Comparison of ENCODE assay signal across 8 mouse cellular contexts in the genomic region with DNA sequence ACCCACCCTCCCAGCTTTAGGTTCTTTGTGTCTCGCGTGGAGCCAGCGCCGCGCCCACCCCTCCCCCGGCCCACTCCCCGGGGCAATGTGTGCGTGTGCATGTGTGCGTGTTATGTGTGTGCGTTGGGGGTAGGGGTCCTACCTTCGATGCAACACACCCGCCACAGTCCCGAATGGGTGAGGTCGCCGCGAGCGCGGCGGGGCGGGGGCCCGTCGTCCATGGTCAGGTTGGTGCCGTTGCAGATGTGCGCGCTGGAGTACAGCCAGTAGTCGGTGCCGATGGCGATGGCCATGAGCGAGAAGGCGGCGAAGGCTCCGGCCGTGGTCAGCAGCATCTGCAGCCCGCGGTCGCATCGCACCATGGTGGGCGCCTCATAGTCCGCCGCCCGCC. TPM values are rescaled to one million over a fixed set of nuclear protein-coding genes. Genes with fewer than 3 reads are reported as not detected.
DNase-seq lines count a peak whose midpoint lies in the region; ATAC-seq and TF ChIP-seq lines count a peak whose summit lies in the region.

No protein-coding gene starts in this region.

- H3K27me3 ChIP-seq in heart, postnatal 0 days (ENCODE audit: control insufficient read depth, insufficient read depth, low read length): peaks cover 87% of the 10 kb centered on the region
- peaks cover 81% of the 10 kb centered on the region for H3K27me3 ChIP-seq in liver, embryonic 11.5 days (replicated peaks; ENCODE audit: control insufficient read depth, insufficient read depth, low read length)
- peaks cover 4% of the 10 kb centered on the region for H3K27me3 ChIP-seq in stomach, postnatal 0 days (ENCODE audit: control insufficient read depth, insufficient read depth, low read length)

- peak overlapping the region; percentile 55 for H3K4me3 ChIP-seq in heart, postnatal 0 days (ENCODE audit: low read depth, low read length)
- H3K4me3 ChIP-seq in liver, embryonic 11.5 days (ENCODE audit: low read depth, low read length): peak overlapping the region; percentile 53
- H3K4me3 ChIP-seq in stomach, postnatal 0 days (ENCODE audit: low read depth, low read length): peak overlapping the region; percentile 46

- 1% methylated on average over 39 of the region's 41 CpGs for WGBS in heart, postnatal 0 days
- WGBS in liver, embryonic 11.5 days: 4% methylated on average over 38 of the region's 41 CpGs
- WGBS in stomach, postnatal 0 days: under 1% methylated on average over 40 of the region's 41 CpGs

- H3K27ac ChIP-seq in heart, postnatal 0 days (ENCODE audit: low read depth): no peak overlapping the region
- no peak overlapping the region for H3K27ac ChIP-seq in liver, embryonic 11.5 days (ENCODE audit: low read depth, low read length)
- H3K27ac ChIP-seq in stomach, postnatal 0 days (replicated peaks): no peak overlapping the region

- peak; percentile 48 to 59 for DNase-seq in layer of hippocampus, postnatal 10 days (ENCODE audit: low spot score in 2 of 2)
- no peak for DNase-seq in layer of hippocampus, postnatal 14 days (ENCODE audit: low spot score in 2 of 2)
- DNase-seq in embryo, embryonic 10 days (ENCODE audit: low spot score): peak; percentile 70
- no peak for DNase-seq in heart, postnatal 0 days (ENCODE audit: low spot score)
- DNase-seq in liver, embryonic 11.5 days (ENCODE audit: low spot score): peak; percentile 40
- peak; percentile 21 for DNase-seq in stomach, postnatal 0 days (ENCODE audit: low spot score)
- DNase-seq in spleen, adult 12 weeks (ENCODE audit: low spot score): no peak

- H3K4me1 ChIP-seq in heart, postnatal 0 days (ENCODE audit: control insufficient read depth, insufficient read depth): peaks cover 11% of the 10 kb centered on the region; the same call in 1 of the 2 replicates
- H3K4me1 ChIP-seq in liver, embryonic 11.5 days (replicated peaks; ENCODE audit: control insufficient read depth, insufficient read depth, low read length): no peaks in the 10 kb centered on the region; the same call in 1 of the 2 replicates
- peaks cover 6% of the 10 kb centered on the region; the same call in 1 of the 2 replicates for H3K4me1 ChIP-seq in stomach, postnatal 0 days (replicated peaks; ENCODE audit: control insufficient read depth, insufficient read depth)

- no peak overlapping the region for H3K9ac ChIP-seq in heart, postnatal 0 days (replicated peaks; ENCODE audit: low read depth, low read length)
- no peak overlapping the region for H3K9ac ChIP-seq in liver, embryonic 11.5 days (ENCODE audit: low read depth, low read length)
- H3K9ac ChIP-seq in stomach, postnatal 0 days (ENCODE audit: low read length): 0 out of 2 replicates have a peak overlapping the region, but pooled peaks have one; percentile 35

- no peak for TF ChIP-seq CTCF in heart, postnatal 0 days (IDR thresholded peaks at IDR 0.05; ENCODE audit: low read depth)
- no peak for TF ChIP-seq CTCF in stomach, postnatal 0 days (IDR thresholded peaks at IDR 0.05; ENCODE audit: low read depth)

- H3K36me3 ChIP-seq in heart, postnatal 0 days (replicated peaks; ENCODE audit: control insufficient read depth, insufficient read depth, low read length): no peaks in the 10 kb centered on the region
- no peaks in the 10 kb centered on the region for H3K36me3 ChIP-seq in liver, embryonic 11.5 days (ENCODE audit: control insufficient read depth, insufficient read depth, low read length)
- H3K36me3 ChIP-seq in stomach, postnatal 0 days (ENCODE audit: control insufficient read depth, insufficient read depth, low read length): no peaks in the 10 kb centered on the region

- peak overlapping the region; percentile 90 for H3K4me2 ChIP-seq in heart, postnatal 0 days (ENCODE audit: low read depth, low read length)
- peak overlapping the region; percentile 68 for H3K4me2 ChIP-seq in liver, embryonic 11.5 days
- peak overlapping the region; percentile 91 for H3K4me2 ChIP-seq in stomach, postnatal 0 days (replicated peaks; ENCODE audit: low read depth)

- no peak for TF ChIP-seq EP300 in heart, postnatal 0 days (IDR thresholded peaks at IDR 0.05; ENCODE audit: low read depth)
- no peak for TF ChIP-seq EP300 in stomach, postnatal 0 days (optimal IDR thresholded peaks at IDR 0.05)

- ATAC-seq in heart, postnatal 0 days (ENCODE audit: insufficient read depth, low read depth): no peak
- no peak; the same call in 1 of the 2 replicates for ATAC-seq in liver, embryonic 11.5 days (replicated peaks; ENCODE audit: low FRiP score)
- peak; percentile 12; the same call in 1 of the 2 replicates for ATAC-seq in stomach, postnatal 0 days (ENCODE audit: low FRiP score, low TSS enrichment)
- ATAC-seq in monocyte, adult 5-6 weeks (replicated peaks; ENCODE audit: insufficient number of reproducible peaks, low FRiP score, low TSS enrichment, poor library complexity, severe bottlenecking): no peak

- no peaks in the 10 kb centered on the region for H3K9me3 ChIP-seq in heart, postnatal 0 days (replicated peaks; ENCODE audit: control insufficient read depth, low read length)
- no peaks in the 10 kb centered on the region for H3K9me3 ChIP-seq in liver, embryonic 11.5 days (ENCODE audit: control insufficient read depth, low read length)
- no peaks in the 10 kb centered on the region for H3K9me3 ChIP-seq in stomach, postnatal 0 days (ENCODE audit: control insufficient read depth, low read length)

RNA-seq across cellular contexts. Expression of gene Cacng4, which starts 0.3 kb away (rescaled TPM):
- 10 to 100 TPM; 73.0 to 74.9 TPM for total RNA-seq in layer of hippocampus, postnatal 10 days (2021)
- total RNA-seq in layer of hippocampus, postnatal 14 days (2021): 10 to 100 TPM; 49.6 to 62.6 TPM
- total RNA-seq in heart, postnatal 0 days (2014; rRNA removed; ENCODE audit: low replicate concordance): 0.12 TPM in 1 of 2 replicates, not detected in the other
- 0.04 and 0.08 TPM in 2 replicates for polyA plus RNA-seq in heart, postnatal 0 days (2015; fragmentation: Nextera tagmentation; extraction: Ambion mirVana)
- 0.97 and 1.3 TPM in 2 replicates for polyA plus RNA-seq in liver, embryonic 11.5 days (2014; fragmentation: Nextera tagmentation; extraction: Ambion mirVana)
- 1.3 TPM in 2 replicates for polyA plus RNA-seq in stomach, postnatal 0 days (2015; fragmentation: Nextera tagmentation; extraction: Ambion mirVana)
- not detected in 3 replicates for total RNA-seq in monocyte, adult 5-6 weeks (2017)

Comparison
In these comparisons a context has a peak if more than half of its experiments do, and no peak if none do; other contexts are left out.
1. DNase-seq: peak in layer of hippocampus, postnatal 10 days (2 of 2), embryo, embryonic 10 days (single experiment), liver, embryonic 11.5 days (single experiment) and stomach, postnatal 0 days (single experiment); none in layer of hippocampus, postnatal 14 days (0 of 2), heart, postnatal 0 days (single experiment) and spleen, adult 12 weeks (single experiment).
2. RNA of gene Cacng4, which starts 0.3 kb away (total RNA-seq): 73.0 to 74.9 TPM in layer of hippocampus, postnatal 10 days and 49.6 to 62.6 TPM in layer of hippocampus, postnatal 14 days; 0.12 TPM in heart, postnatal 0 days and not detected in monocyte, adult 5-6 weeks; every median in the first group is over 10 times any median in the second.
3. Peak in every context shown above with its lines, with median percentiles within 50 percentile points of each other: H3K4me2 ChIP-seq and H3K4me3 ChIP-seq.